Mouse (Mus musculus) cerebellum, adult 9-10 months (tissue): ENCODE measurements around the gene Stard9.

Experiments
- DNase-seq: peaks from one replicate; pipeline ENCODE4 v3.0.0; 2022

Gene Stard9

GRCm38 (mm10) chr2:120628886-120629735, at the start of gene Stard9:
Stard9 (plus strand) TSS chr2:120629121.
- DNase-seq = peak; percentile 99

- DNase-seq = no peak
These were observed 39.2 kb upstream of the Stard9 start for GRCm38 (mm10) chr2:120589759-120590158.

- no peak for DNase-seq
These were observed 36.7 kb upstream of the Stard9 start for GRCm38 (mm10) chr2:120592227-120592626.

GRCm38 (mm10) chr2:120597734-120598133, 31.2 kb upstream of the Stard9 start:
- DNase-seq = no peak

- DNase-seq = no peak
These were observed 29.4 kb upstream of the Stard9 start for GRCm38 (mm10) chr2:120599506-120599905.

GRCm38 (mm10) chr2:120606021-120606690, 22.8 kb upstream of the Stard9 start:
- DNase-seq = no peak

- DNase-seq = peak; percentile 86
These were observed 19.8 kb upstream of the Stard9 start, which contains the start of the genes Haus2 and Lrrc57 for GRCm38 (mm10) chr2:120608830-120609723. Haus2 (plus strand) TSS chr2:120609383. Lrrc57 (minus strand) TSS chr2:120609520.

GRCm38 (mm10) chr2:120616279-120617163, 12.4 kb upstream of the Stard9 start:
- no peak for DNase-seq

- no peak for DNase-seq
These were observed 9.4 kb upstream of the Stard9 start for GRCm38 (mm10) chr2:120619538-120619937.

- DNase-seq = no peak
These were observed 6.0 kb upstream of the Stard9 start for GRCm38 (mm10) chr2:120622920-120623319.

- DNase-seq = no peak
These were observed 650 bp upstream of the Stard9 start for GRCm38 (mm10) chr2:120628076-120628865.

- no peak for DNase-seq
These were observed 1.3 kb downstream of the Stard9 start for GRCm38 (mm10) chr2:120630246-120630645.

- no peak for DNase-seq
These were observed 1.7 kb downstream of the Stard9 start for GRCm38 (mm10) chr2:120630655-120631054.

- no peak for DNase-seq
These were observed 2.6 kb downstream of the Stard9 start for GRCm38 (mm10) chr2:120631521-120631920.

- no peak for DNase-seq
These were observed 3.0 kb downstream of the Stard9 start for GRCm38 (mm10) chr2:120631957-120632356.

- DNase-seq = no peak
These were observed 11.9 kb downstream of the Stard9 start for GRCm38 (mm10) chr2:120640835-120641234.

- no peak for DNase-seq
These were observed 14.9 kb downstream of the Stard9 start for GRCm38 (mm10) chr2:120643836-120644235.

- no peak for DNase-seq
These were observed 17.9 kb downstream of the Stard9 start for GRCm38 (mm10) chr2:120646777-120647176.

GRCm38 (mm10) chr2:120652256-120652924, 23.5 kb downstream of the Stard9 start:
- no peak for DNase-seq

- no peak for DNase-seq
These were observed 24.0 kb downstream of the Stard9 start for GRCm38 (mm10) chr2:120652925-120653284.

- no peak for DNase-seq
These were observed 25.8 kb downstream of the Stard9 start for GRCm38 (mm10) chr2:120654693-120655092.
